ENCODE assay signal across 7 mouse cellular contexts in the genomic region with DNA sequence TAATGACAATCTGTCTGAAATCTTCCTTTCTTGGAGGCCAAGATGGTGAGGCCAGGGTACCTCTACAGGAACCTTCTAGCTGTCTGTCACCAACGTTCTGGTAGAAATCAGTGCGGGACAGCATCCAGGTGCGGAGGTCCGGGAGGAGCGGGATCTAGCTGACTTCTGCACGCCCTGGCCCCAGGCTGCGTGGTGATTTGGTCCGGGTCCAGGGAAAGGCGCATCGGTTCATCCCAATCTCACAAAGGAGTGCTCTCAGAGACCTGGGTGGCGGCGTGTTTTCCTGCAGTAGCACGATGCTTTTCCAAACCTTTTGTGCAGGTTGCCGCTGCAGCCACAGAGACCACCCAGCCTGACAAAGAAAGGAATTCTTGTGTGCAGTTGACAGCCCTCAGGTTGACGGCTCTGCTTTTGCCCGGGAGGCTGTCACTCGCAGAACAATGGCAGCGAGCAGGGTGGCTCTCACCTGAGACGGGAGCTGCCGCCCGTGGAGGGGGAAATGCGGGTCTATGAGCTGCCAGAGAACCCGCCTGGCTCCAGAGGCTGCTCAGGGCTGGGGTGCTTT. TPM values are rescaled to one million over a fixed set of nuclear protein-coding genes. Genes with fewer than 3 reads are reported as not detected.
DNase-seq lines count a peak whose midpoint lies in the region; ATAC-seq lines count a peak whose summit lies in the region.

No protein-coding gene starts in this region.

- H3K4me1 ChIP-seq in lung, embryonic 16.5 days (replicated peaks; ENCODE audit: control insufficient read depth, insufficient read depth, low read length) = peaks cover 4% of the 10 kb centered on the region; the same call in 1 of the 2 replicates
- H3K4me1 ChIP-seq in hindbrain, embryonic 10.5 days (replicated peaks) = peaks cover 7% of the 10 kb centered on the region
- H3K4me1 ChIP-seq in midbrain, embryonic 13.5 days (replicated peaks) = peaks cover 8% of the 10 kb centered on the region; the same call in 1 of the 2 replicates

- peak overlapping the region; percentile 28; the same call in 1 of the 2 replicates for H3K4me3 ChIP-seq in lung, embryonic 16.5 days (ENCODE audit: low read length)
- H3K4me3 ChIP-seq in hindbrain, embryonic 10.5 days = peak overlapping the region; percentile 45
- H3K4me3 ChIP-seq in midbrain, embryonic 13.5 days (replicated peaks) = peak overlapping the region; percentile 38

- 5% methylated on average over 23 of the region's 23 CpGs for WGBS in lung, embryonic 16.5 days
- 5% methylated on average over 23 of the region's 23 CpGs for WGBS in hindbrain, embryonic 10.5 days
- WGBS in midbrain, embryonic 13.5 days = 4% methylated on average over 23 of the region's 23 CpGs

- peak; percentile 19; the same call in 1 of the 2 replicates for ATAC-seq in lung, embryonic 16.5 days (ENCODE audit: low read depth)
- ATAC-seq in midbrain, embryonic 13.5 days = peak; percentile 61
- no peak for ATAC-seq in megakaryocyte-erythroid progenitor cell, adult 5-6 weeks (replicated peaks; ENCODE audit: low FRiP score, low TSS enrichment, poor library complexity, severe bottlenecking)

- H3K27ac ChIP-seq in lung, embryonic 16.5 days (ENCODE audit: low read length) = no peak overlapping the region
- peak overlapping the region; percentile 31; the same call in 1 of the 2 replicates for H3K27ac ChIP-seq in hindbrain, embryonic 10.5 days
- peak overlapping the region; percentile 61; the same call in 1 of the 2 replicates for H3K27ac ChIP-seq in midbrain, embryonic 13.5 days

- no peak for DNase-seq in lung, postnatal 25 days (ENCODE audit: low spot score)
- peak; percentile 30 for DNase-seq in embryo, embryonic 11 days
- DNase-seq in hindbrain, embryonic 10.5 days (ENCODE audit: low spot score) = peak; percentile 44
- no peak for DNase-seq in MN1 (ENCODE audit: low spot score)

- peak overlapping the region; percentile 48 for H3K9ac ChIP-seq in lung, embryonic 16.5 days (ENCODE audit: low read length)
- peak overlapping the region; percentile 66 for H3K9ac ChIP-seq in midbrain, embryonic 13.5 days (replicated peaks)

- no peaks in the 10 kb centered on the region for H3K36me3 ChIP-seq in lung, embryonic 16.5 days (ENCODE audit: control insufficient read depth, insufficient read depth, low read length)
- H3K36me3 ChIP-seq in hindbrain, embryonic 10.5 days = no peaks in the 10 kb centered on the region
- no peaks in the 10 kb centered on the region for H3K36me3 ChIP-seq in midbrain, embryonic 13.5 days

- peaks cover 23% of the 10 kb centered on the region for H3K27me3 ChIP-seq in lung, embryonic 16.5 days (ENCODE audit: control insufficient read depth, insufficient read depth, low read depth, low read length)
- peaks cover 39% of the 10 kb centered on the region for H3K27me3 ChIP-seq in hindbrain, embryonic 10.5 days (ENCODE audit: insufficient read depth, poor library complexity, severe bottlenecking)
- peaks cover 25% of the 10 kb centered on the region for H3K27me3 ChIP-seq in midbrain, embryonic 13.5 days

- H3K9me3 ChIP-seq in lung, embryonic 16.5 days (ENCODE audit: control insufficient read depth, low read length) = no peaks in the 10 kb centered on the region
- H3K9me3 ChIP-seq in hindbrain, embryonic 10.5 days = peaks cover 5% of the 10 kb centered on the region; the same call in 1 of the 2 replicates
- no peaks in the 10 kb centered on the region for H3K9me3 ChIP-seq in midbrain, embryonic 13.5 days

- H3K4me2 ChIP-seq in lung, embryonic 16.5 days (ENCODE audit: low read depth, low read length) = peak overlapping the region; percentile 47
- peak overlapping the region; percentile 59 for H3K4me2 ChIP-seq in midbrain, embryonic 13.5 days (replicated peaks)

RNA-seq across cellular contexts. Expression of a gene that starts 6.5 kb away (rescaled TPM):
- polyA plus RNA-seq in lung, embryonic 16.5 days (2015; fragmentation: Nextera tagmentation; extraction: Ambion mirVana) = 15.2 and 16.5 TPM in 2 replicates
- 24.5 and 26.7 TPM in 2 replicates for polyA plus RNA-seq in hindbrain, embryonic 10.5 days (2016; fragmentation: Nextera tagmentation; extraction: Ambion mirVana)
- polyA plus RNA-seq in midbrain, embryonic 13.5 days (2015; fragmentation: Nextera tagmentation; extraction: Ambion mirVana) = 35.8 and 36.4 TPM in 2 replicates
- 11.1 and 26.6 TPM in 2 replicates for total RNA-seq in megakaryocyte-erythroid progenitor cell, adult 5-6 weeks (2014; fragmentation: Nextera tagmentation)
- 32.6 and 60.5 TPM in 2 replicates for total RNA-seq in megakaryocyte-erythroid progenitor cell, adult 5-6 weeks (2017)

Comparison
In these comparisons a context has a peak if more than half of its experiments do, and no peak if none do; other contexts are left out.
1. DNase-seq: peak in embryo, embryonic 11 days (single experiment) and hindbrain, embryonic 10.5 days (single experiment); none in lung, postnatal 25 days (single experiment) and MN1 (single experiment).
2. Peak in every context shown above with its lines, with median percentiles within 50 percentile points of each other: H3K4me3 ChIP-seq.